Mouse (Mus musculus) G1E (cell line): ENCODE measurements around the gene Zcchc4. TPM values are rescaled to one million over a fixed set of nuclear protein-coding genes. Genes with fewer than 3 reads are reported as not detected.
A peak's percentile ranks its signal among the peaks of the same experiment; 100 is the strongest.

ENCODE experiments used
- ATAC-seq: 2 replicates; pipeline ENCODE4 v1.8.0; 2016; ENCODE audit warnings: mild to moderate bottlenecking; ENCODE audit not compliant: insufficient number of reproducible peaks, poor library complexity, low FRiP score, severe bottlenecking; ENCODE audit errors: extremely low read depth
- DNase-seq: peaks from one replicate; pipeline ENCODE4 v3.0.0; 2012; ENCODE audit warnings: low spot score
- H3K27me3 ChIP-seq: 2 replicates; pipeline ENCODE4 v1.6.1; 2012; ENCODE audit warnings: mild to moderate bottlenecking, low read length, inconsistent platforms; ENCODE audit not compliant: insufficient read depth
- H3K36me3 ChIP-seq: replicated peaks from 2 replicates; pipeline ENCODE3; 2012; ENCODE audit warnings: mild to moderate bottlenecking, inconsistent platforms
- H3K4me1 ChIP-seq: 2 replicates; pipeline ENCODE4 v1.6.1; 2012; ENCODE audit warnings: low read depth, low read length, inconsistent platforms, mixed read lengths; ENCODE audit not compliant: insufficient read depth
- H3K4me3 ChIP-seq: 2 replicates; pipeline ENCODE4 v1.5.1; 2012; ENCODE audit warnings: low read depth, mild to moderate bottlenecking, inconsistent platforms, low read length, moderate library complexity, mixed read lengths
- H3K9me3 ChIP-seq: replicated peaks from 2 replicates; pipeline ENCODE4 v1.6.1; 2012; ENCODE audit warnings: inconsistent platforms
- CTCF ChIP-seq: IDR thresholded peaks from 2 replicates; pipeline ENCODE4 v1.5.1; 2012; ENCODE audit warnings: low read depth, low read length, inconsistent platforms, mixed read lengths
- GATA1 ChIP-seq: IDR thresholded peaks from 2 replicates; pipeline ENCODE4 v1.6.1; 2012; ENCODE audit warnings: borderline replicate concordance, low read length, inconsistent platforms, mixed read lengths
- GATA2 ChIP-seq: IDR thresholded peaks from 2 replicates; pipeline ENCODE4 v1.6.1; 2012; ENCODE audit warnings: low read depth, low read length, inconsistent platforms, borderline replicate concordance
- POLR2AphosphoS5 ChIP-seq: IDR thresholded peaks from 2 replicates; pipeline ENCODE4 v1.6.1; 2012; ENCODE audit warnings: low read depth, low read length, inconsistent platforms; ENCODE audit not compliant: insufficient replicate concordance
- TAL1 ChIP-seq: conservative IDR thresholded peaks from 2 replicates; pipeline ENCODE4 v1.6.1; 2012; ENCODE audit warnings: low read depth, low read length, inconsistent platforms, mixed read lengths
- polyA plus RNA-seq: library from polyadenylated mRNA; stranded (reverse); fragments of >175 nt; gene quantifications from 2 replicates; pipeline ENCODE4 v1.2.3, GENCODE M21; 2012
- total RNA-seq, 2 experiments: library from RNA; stranded (forward) in 1 of 2; stranded (reverse) in 1 of 2; fragments of 200-1000 nt in 1 of 2; fragments of >200 nt in 1 of 2; fragmentation: Nextera tagmentation in 1 of 2; gene quantifications; 2 replicates each; pipeline ENCODE4 v1.2.3; 2014 to 2017

Zcchc4 gene
- total and polyA plus RNA-seq, 3 experiments = 12.4 to 76.8 (median 48.1) TPM

DNA sequence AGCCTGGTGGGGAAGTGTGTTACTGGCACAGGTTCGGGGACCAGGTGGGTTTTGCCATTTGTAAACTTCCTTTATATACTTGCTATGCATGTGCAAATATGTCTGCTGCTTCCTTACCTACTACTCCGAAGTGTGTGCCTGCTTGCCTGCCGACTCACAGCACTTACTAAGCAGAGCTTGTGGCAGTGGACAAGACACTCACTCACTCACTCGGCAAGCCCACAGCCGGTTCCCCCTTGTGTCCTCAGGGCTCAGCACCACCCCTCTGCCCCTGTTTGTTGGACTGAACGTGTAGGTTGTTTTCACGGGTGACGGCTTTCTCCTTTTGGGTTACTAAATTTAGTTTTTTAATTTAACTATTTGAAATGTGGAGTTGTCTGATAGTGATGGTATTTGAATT lies 31.1 kb downstream of the Zcchc4 start:
- TF ChIP-seq TAL1 = no peak
- no peak for TF ChIP-seq POLR2AphosphoS5
- no peak for TF ChIP-seq GATA2
- TF ChIP-seq CTCF = no peak
- TF ChIP-seq GATA1 = no peak
- peaks cover 27% of the 10 kb centered on the region for H3K4me1 ChIP-seq
- H3K4me3 ChIP-seq = peak overlapping the region; percentile 39; the same call in 1 of the 2 replicates
- no peaks in the 10 kb centered on the region for H3K27me3 ChIP-seq
- peaks cover 88% of the 10 kb centered on the region for H3K36me3 ChIP-seq
- DNase-seq (no peak), ATAC-seq (peak; percentile 58)
- no peaks in the 10 kb centered on the region for H3K9me3 ChIP-seq

GRCm38 (mm10) chr5:52807030-52807429 lies 31.8 kb downstream of the Zcchc4 start:
- H3K4me3 ChIP-seq = no peak overlapping the region
- peaks cover 27% of the 10 kb centered on the region for H3K4me1 ChIP-seq
- no peak for TF ChIP-seq POLR2AphosphoS5
- no peak for TF ChIP-seq GATA2
- no peak for TF ChIP-seq CTCF
- no peak for TF ChIP-seq TAL1
- no peak for TF ChIP-seq GATA1
- H3K9me3 ChIP-seq = no peaks in the 10 kb centered on the region
- no peaks in the 10 kb centered on the region for H3K27me3 ChIP-seq
- DNase-seq = no peak
- no peak for ATAC-seq
- H3K36me3 ChIP-seq = peaks cover 88% of the 10 kb centered on the region

DNA sequence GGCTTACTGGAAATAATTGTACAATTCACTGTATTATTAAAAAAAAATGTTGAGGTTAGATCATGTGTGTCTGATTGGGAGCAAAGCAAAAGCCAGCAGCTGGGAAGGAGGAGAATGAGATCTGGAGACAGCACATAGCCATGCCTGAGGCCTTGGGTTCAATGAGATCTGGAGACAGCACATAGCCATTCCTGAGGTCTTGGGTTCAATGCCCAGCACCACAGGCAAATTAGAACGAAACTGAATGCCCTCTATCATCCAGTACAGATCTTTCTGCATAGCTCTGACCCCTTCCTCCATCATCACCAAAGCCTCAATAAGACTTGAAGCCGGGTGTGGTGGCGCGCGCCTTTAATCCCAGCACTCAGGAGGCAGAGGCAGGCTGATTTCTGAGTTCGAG lies 35.2 kb downstream of the Zcchc4 start:
- no peak for ATAC-seq
- no peak for TF ChIP-seq GATA2
- no peak for TF ChIP-seq TAL1
- TF ChIP-seq GATA1 = no peak
- no peak for TF ChIP-seq CTCF
- no peak for TF ChIP-seq POLR2AphosphoS5
- no peak for DNase-seq
- no peak overlapping the region for H3K4me3 ChIP-seq
- no peaks in the 10 kb centered on the region for H3K27me3 ChIP-seq
- peaks cover 89% of the 10 kb centered on the region for H3K36me3 ChIP-seq
- no peaks in the 10 kb centered on the region for H3K9me3 ChIP-seq
- peaks cover 25% of the 10 kb centered on the region for H3K4me1 ChIP-seq

DNA sequence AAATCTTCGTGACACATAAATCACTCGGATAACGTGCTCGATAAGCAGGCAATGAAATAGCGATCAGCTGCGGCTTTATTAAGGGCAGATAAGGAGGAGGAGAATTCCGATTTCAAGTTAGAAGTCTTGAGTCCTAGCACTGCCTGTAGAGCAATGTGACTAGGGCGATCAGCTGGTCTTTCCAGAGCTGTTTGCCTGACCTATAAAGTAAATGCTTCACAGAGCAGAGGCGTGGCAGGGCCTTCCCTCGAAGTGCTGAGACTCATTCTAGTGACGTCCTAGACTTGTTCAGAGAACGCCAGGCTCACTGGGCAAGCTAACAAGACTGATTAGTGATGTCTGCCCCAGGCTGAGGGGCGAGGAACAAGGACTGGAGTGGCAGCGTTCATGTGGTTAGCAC lies 35.8 kb downstream of the Zcchc4 start:
- peaks cover 19% of the 10 kb centered on the region for H3K4me1 ChIP-seq
- no peak for TF ChIP-seq CTCF
- TF ChIP-seq GATA2 = no peak
- TF ChIP-seq TAL1 = no peak
- TF ChIP-seq POLR2AphosphoS5 = no peak
- TF ChIP-seq GATA1 = no peak
- no peak for DNase-seq
- H3K36me3 ChIP-seq = peaks cover 89% of the 10 kb centered on the region
- no peak overlapping the region for H3K4me3 ChIP-seq
- ATAC-seq = peak; percentile 79
- H3K27me3 ChIP-seq = no peaks in the 10 kb centered on the region
- H3K9me3 ChIP-seq = no peaks in the 10 kb centered on the region

- TF ChIP-seq GATA2 (no peak), CTCF (no peak), GATA1 (no peak), POLR2AphosphoS5 (no peak), TAL1 (no peak)
- DNase-seq = no peak
- H3K27me3 ChIP-seq = no peaks in the 10 kb centered on the region
- H3K36me3 ChIP-seq = peaks cover 90% of the 10 kb centered on the region
- H3K9me3 ChIP-seq = no peaks in the 10 kb centered on the region
- no peak overlapping the region for H3K4me3 ChIP-seq
- no peak for ATAC-seq
- peaks cover 8% of the 10 kb centered on the region for H3K4me1 ChIP-seq
Measured at GRCm38 (mm10) chr5:52812456-52812855, 37.2 kb downstream of the Zcchc4 start.

DNA sequence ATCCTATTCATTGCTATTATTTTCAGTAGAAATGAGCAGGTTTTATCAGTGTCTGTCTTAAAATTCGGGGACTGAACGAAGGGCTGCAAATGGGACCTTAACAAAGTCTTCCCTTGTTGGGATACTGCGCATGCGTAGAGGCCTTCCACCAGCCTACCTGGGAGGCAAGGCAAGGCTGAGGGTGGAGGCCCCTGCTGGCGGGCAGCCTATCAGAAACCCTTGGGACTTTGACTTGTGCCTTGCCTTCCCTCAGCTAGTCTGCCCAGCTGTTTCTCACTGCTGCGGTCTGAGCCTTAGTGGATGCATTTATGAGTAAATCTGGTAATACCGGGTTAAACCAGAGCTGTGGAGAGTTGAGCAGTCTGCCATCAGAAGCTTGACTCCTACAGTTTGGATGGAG lies 38.1 kb downstream of the Zcchc4 start:
- peaks cover 87% of the 10 kb centered on the region for H3K36me3 ChIP-seq
- TF ChIP-seq POLR2AphosphoS5 (no peak), GATA1 (no peak), GATA2 (no peak), TAL1 (no peak), CTCF (no peak)
- no peaks in the 10 kb centered on the region for H3K27me3 ChIP-seq
- no peaks in the 10 kb centered on the region for H3K9me3 ChIP-seq
- ATAC-seq = no peak
- no peak for DNase-seq
- peaks cover 8% of the 10 kb centered on the region for H3K4me1 ChIP-seq
- H3K4me3 ChIP-seq = no peak overlapping the region

DNA sequence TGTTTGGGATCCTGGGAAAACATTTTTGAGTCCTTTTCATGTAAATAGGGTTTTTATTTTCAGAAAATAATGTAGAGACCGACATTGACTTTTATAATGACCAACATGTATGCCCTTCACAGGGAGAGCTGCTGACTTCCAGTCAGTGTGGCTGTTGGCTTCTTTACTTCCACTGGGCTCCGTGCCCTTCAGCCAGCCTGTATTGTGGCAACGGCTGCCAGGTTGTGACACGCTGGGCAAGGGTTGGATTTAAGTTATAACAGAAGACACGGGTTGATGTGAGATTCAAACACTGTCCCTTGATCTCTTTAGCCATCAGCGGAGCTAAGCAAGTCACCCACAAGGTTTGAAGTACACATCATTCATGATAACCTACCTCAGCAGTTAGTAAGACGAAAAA lies 43.5 kb downstream of the Zcchc4 start:
- DNase-seq = no peak
- Histone ChIP-seq H3K4me3 (no peak overlapping the region), H3K27me3 (no peaks in the 10 kb centered on the region), H3K36me3 (peaks cover 82% of the 10 kb centered on the region), H3K9me3 (no peaks in the 10 kb centered on the region), H3K4me1 (no peaks in the 10 kb centered on the region)
- no peak for TF ChIP-seq TAL1
- no peak for TF ChIP-seq POLR2AphosphoS5
- no peak for TF ChIP-seq GATA2
- TF ChIP-seq GATA1 = no peak
- TF ChIP-seq CTCF = no peak
- no peak for ATAC-seq
